Mouse (Mus musculus) heart, postnatal 0 days (tissue): ENCODE data around the gene Psmb7.

ENCODE experiments used
- CTCF ChIP-seq: IDR thresholded peaks from 2 replicates; pipeline ENCODE4 v1.5.1; 2016; ENCODE audit warnings: antibody characterized with exemption, control low read depth, low read depth
- EP300 ChIP-seq: IDR thresholded peaks from 2 replicates; pipeline ENCODE4 v1.6.1; 2016; ENCODE audit warnings: antibody characterized with exemption, low read depth

GRCm38 (mm10) chr2:38691542-38691941, 47.7 kb upstream of the Psmb7 start:
- TF ChIP-seq CTCF (peak; percentile 43), EP300 (no peak)
